Mouse (Mus musculus) right cerebral cortex, postnatal 36 days (tissue): ENCODE measurements around the gene Kdm4b.

Source experiments
- DNase-seq, 2 experiments: peaks; one replicate each; pipeline ENCODE4 v3.0.0; 2022; ENCODE audit warnings: low spot score in 2 of 2, mixed read lengths in 1 of 2

The Kdm4b gene

GRCm38 (mm10) chr17:56384903-56385302 lies 59.0 kb downstream of the Kdm4b start:
- DNase-seq: no peak

GRCm38 (mm10) chr17:56387612-56388011 lies 61.8 kb downstream of the Kdm4b start:
- DNase-seq: no peak

- DNase-seq: peak; percentile 42 to 65
These were observed 67.4 kb downstream of the Kdm4b start for GRCm38 (mm10) chr17:56393238-56393637.

- no peak for DNase-seq
These were observed 68.0 kb downstream of the Kdm4b start for GRCm38 (mm10) chr17:56393889-56394288.

GRCm38 (mm10) chr17:56396051-56396450 lies 70.2 kb downstream of the Kdm4b start:
- DNase-seq: no peak

GRCm38 (mm10) chr17:56400221-56400620 lies 74.4 kb downstream of the Kdm4b start:
- DNase-seq: no peak

GRCm38 (mm10) chr17:56401051-56401521 lies 75.2 kb downstream of the Kdm4b start:
- DNase-seq: no peak

GRCm38 (mm10) chr17:56405341-56405740 lies 79.5 kb downstream of the Kdm4b start:
- DNase-seq: no peak

GRCm38 (mm10) chr17:56405856-56406840 lies 80.3 kb downstream of the Kdm4b start:
- no peak for DNase-seq

- no peak for DNase-seq
These were observed 81.0 kb downstream of the Kdm4b start for GRCm38 (mm10) chr17:56406878-56407277.

GRCm38 (mm10) chr17:56407379-56407778 lies 81.5 kb downstream of the Kdm4b start:
- no peak for DNase-seq

- DNase-seq: no peak
These were observed 83.2 kb downstream of the Kdm4b start for GRCm38 (mm10) chr17:56408965-56409625.

GRCm38 (mm10) chr17:56409759-56410158 lies 83.9 kb downstream of the Kdm4b start:
- no peak for DNase-seq

- no peak for DNase-seq
These were observed 85.6 kb downstream of the Kdm4b start for GRCm38 (mm10) chr17:56411437-56411836.

GRCm38 (mm10) chr17:56413113-56413512 lies 87.3 kb downstream of the Kdm4b start:
- no peak for DNase-seq

GRCm38 (mm10) chr17:56414785-56415184 lies 88.9 kb downstream of the Kdm4b start:
- no peak for DNase-seq

GRCm38 (mm10) chr17:56418304-56418703 lies 92.4 kb downstream of the Kdm4b start:
- no peak for DNase-seq

GRCm38 (mm10) chr17:56420022-56420421 lies 94.2 kb downstream of the Kdm4b start:
- DNase-seq: no peak

- no peak for DNase-seq
These were observed 99.1 kb downstream of the Kdm4b start for GRCm38 (mm10) chr17:56424726-56425583.

GRCm38 (mm10) chr17:56425584-56425914 lies 99.7 kb downstream of the Kdm4b start:
- DNase-seq: peak in 1 of 2 experiments; percentile 46

- no peak for DNase-seq
These were observed 100.1 kb downstream of the Kdm4b start for GRCm38 (mm10) chr17:56425941-56426340.

GRCm38 (mm10) chr17:56427857-56428256 lies 102.0 kb downstream of the Kdm4b start:
- no peak for DNase-seq
